Mouse (Mus musculus) liver, embryonic 14.5 days (tissue): Measurements from ENCODE around the gene Micu1. TPM values are rescaled to one million over a fixed set of nuclear protein-coding genes. Genes with fewer than 3 reads are reported as not detected.

Experiments
- ATAC-seq: fragments of 200-750 bp; cut with Nextera tagmentation; 2 replicates; pipeline ENCODE4 v1.8.0; 2017; ENCODE audit warnings: moderate number of reproducible peaks, mild to moderate bottlenecking, moderate library complexity; ENCODE audit not compliant: insufficient read depth
- DNase-seq, 3 experiments: peaks; one replicate each; pipeline ENCODE4 v3.0.0-alpha.2; 2012 to 2013; ENCODE audit warnings: low read depth in 3 of 3, low spot score in 3 of 3
- H3K27ac ChIP-seq: fragments of 300-500 bp; sonication (generic); 2 replicates; pipeline ENCODE4 v1.5.1; 2014; ENCODE audit warnings: moderate library complexity, mild to moderate bottlenecking, control low read depth, inconsistent platforms
- H3K27me3 ChIP-seq: fragments of 300-500 bp; sonication (generic); 2 replicates; pipeline ENCODE4 v1.6.1; 2014; ENCODE audit warnings: mild to moderate bottlenecking, low read length, moderate library complexity; ENCODE audit not compliant: control insufficient read depth, insufficient read depth
- H3K36me3 ChIP-seq: fragments of 300-500 bp; sonication (generic); replicated peaks from 2 replicates; pipeline ENCODE4 v1.6.1; 2014; ENCODE audit warnings: low read depth; ENCODE audit not compliant: control insufficient read depth, insufficient read depth
- H3K4me1 ChIP-seq, 2 experiments: fragments of 200-500 bp in 1 of 2; fragments of 300-500 bp in 1 of 2; sonication (generic) in 1 of 2; replicated peaks; 2 replicates each; pipeline ENCODE4 v1.6.1; 2012 to 2014; ENCODE audit warnings: antibody characterized with exemption in 1 of 2, inconsistent platforms in 1 of 2, low read length in 1 of 2; ENCODE audit not compliant: control insufficient read depth in 2 of 2, insufficient read depth in 2 of 2
- H3K4me2 ChIP-seq: fragments of 300-500 bp; sonication (generic); 2 replicates; pipeline ENCODE4 v1.6.1; 2014; ENCODE audit warnings: low read depth, mild to moderate bottlenecking, control low read depth, moderate library complexity
- H3K4me3 ChIP-seq, 2 experiments: fragments of 200-500 bp in 1 of 2; fragments of 300-500 bp in 1 of 2; sonication (generic) in 1 of 2; 2 replicates each; pipeline ENCODE4 v1.5.1; 2012 to 2014; ENCODE audit warnings: low read depth in 2 of 2, low read length in 2 of 2, mild to moderate bottlenecking in 2 of 2, control low read depth in 1 of 2, inconsistent platforms in 1 of 2, moderate library complexity in 1 of 2; ENCODE audit not compliant: insufficient read depth in 1 of 2
- H3K9ac ChIP-seq: fragments of 300-500 bp; sonication (generic); replicated peaks from 2 replicates; pipeline ENCODE4 v1.6.1; 2014; ENCODE audit warnings: mild to moderate bottlenecking, control low read depth, moderate library complexity
- H3K9me3 ChIP-seq: fragments of 300-500 bp; sonication (generic); 2 replicates; pipeline ENCODE4 v1.6.1; 2016; ENCODE audit warnings: low read length, mixed read lengths; ENCODE audit not compliant: control insufficient read depth
- CTCF ChIP-seq: IDR thresholded peaks from 2 replicates; pipeline ENCODE4 v1.5.1; 2016; ENCODE audit warnings: antibody characterized with exemption, low read depth, control low read depth
- EP300 ChIP-seq: IDR thresholded peaks from 2 replicates; pipeline ENCODE4 v1.6.1; 2016; ENCODE audit warnings: antibody characterized with exemption, low read depth
- WGBS: fragments of 180-500 bp; shearing (Covaris S2); extraction: QIAGEN DNeasy Blood & Tissue Kit; methylation state at CpG from one replicate; pipeline ENCODE4 v1.1.7; 2014; ENCODE audit not compliant: insufficient replicate concordance; 5-methylcytosine and 5-hydroxymethylcytosine counted together
- polyA plus RNA-seq, 2 experiments: library from polyadenylated mRNA; depleted of rRNA in 1 of 2; stranded (reverse) in 1 of 2; unstranded in 1 of 2; fragments of >200 nt; fragmentation: Nextera tagmentation in 1 of 2; extraction: Ambion mirVana in 1 of 2; gene quantifications; 2 replicates each; pipeline versions ENCODE4 v1.2.1 to v1.2.3; 2012 to 2014

Micu1 gene
- polyA plus RNA-seq, 2 experiments = 27.1 to 28.2 TPM

GRCm38 (mm10) chr10:59703060-59703760, 933 bp downstream of the Micu1 start:
- no peaks in the 10 kb centered on the region for H3K27me3 ChIP-seq
- no peaks in the 10 kb centered on the region for H3K36me3 ChIP-seq
- no peak for TF ChIP-seq EP300
- no peak for TF ChIP-seq CTCF
- 15% methylated on average over 15 of the region's 15 CpGs for WGBS
- H3K9ac ChIP-seq = peak overlapping the region; percentile 80
- ATAC-seq = 0 out of 2 replicates have a peak, but pooled peaks have one; percentile 14
- H3K27ac ChIP-seq = peak overlapping the region; percentile 58
- DNase-seq = peak in 1 of 3 experiments; percentile 20
- no peaks in the 10 kb centered on the region for H3K9me3 ChIP-seq
- peak overlapping the region; percentile 66 for H3K4me2 ChIP-seq
- H3K4me3 ChIP-seq = peak overlapping the region; percentile 87 to 93
- H3K4me1 ChIP-seq = peaks cover 18 to 19% of the 10 kb centered on the region in 2 experiments

GRCm38 (mm10) chr10:59706991-59707546, 4.8 kb downstream of the Micu1 start:
- H3K9ac ChIP-seq = no peak overlapping the region
- H3K27me3 ChIP-seq = no peaks in the 10 kb centered on the region
- TF ChIP-seq CTCF (no peak), EP300 (no peak)
- no peak for ATAC-seq
- H3K4me2 ChIP-seq = no peak overlapping the region
- DNase-seq = no peak
- no peak overlapping the region for H3K27ac ChIP-seq
- H3K4me1 ChIP-seq = peaks cover 13 to 14% of the 10 kb centered on the region in 2 experiments
- 62% methylated on average over 6 of the region's 6 CpGs for WGBS
- no peaks in the 10 kb centered on the region for H3K9me3 ChIP-seq
- no peaks in the 10 kb centered on the region; the same call in 1 of the 2 replicates for H3K36me3 ChIP-seq
- H3K4me3 ChIP-seq = no peak overlapping the region

- ATAC-seq = no peak
- TF ChIP-seq EP300 = no peak
- TF ChIP-seq CTCF = no peak
- Histone ChIP-seq H3K27ac (no peak overlapping the region), H3K36me3 (no peaks in the 10 kb centered on the region; the same call in 1 of the 2 replicates), H3K4me1 (peaks cover 12 to 14% of the 10 kb centered on the region in 2 experiments), H3K9me3 (no peaks in the 10 kb centered on the region), H3K9ac (no peak overlapping the region), H3K27me3 (no peaks in the 10 kb centered on the region), H3K4me3 (no peak overlapping the region), H3K4me2 (no peak overlapping the region)
- peak in 1 of 3 experiments; percentile 17 for DNase-seq
- WGBS = 42% methylated on average over 2 of the region's 2 CpGs
Observed at GRCm38 (mm10) chr10:59707595-59707994, 5.3 kb downstream of the Micu1 start.

GRCm38 (mm10) chr10:59709281-59709680, 7.0 kb downstream of the Micu1 start:
- ATAC-seq = no peak
- WGBS = 91% methylated on average over 7 of the region's 7 CpGs

GRCm38 (mm10) chr10:59710246-59710645, 8.0 kb downstream of the Micu1 start:
- Histone ChIP-seq H3K4me2 (no peak overlapping the region), H3K27me3 (no peaks in the 10 kb centered on the region), H3K27ac (no peak overlapping the region), H3K9me3 (no peaks in the 10 kb centered on the region), H3K4me1 (peaks cover 7% of the 10 kb centered on the region in 2 experiments; a peak in 3 of 4 replicates), H3K9ac (no peak overlapping the region), H3K36me3 (no peaks in the 10 kb centered on the region; the same call in 1 of the 2 replicates), H3K4me3 (no peak overlapping the region)
- DNase-seq (peak in 1 of 3 experiments; percentile 27), ATAC-seq (no peak)
- 91% methylated on average over 1 of the region's 1 CpGs for WGBS
- TF ChIP-seq CTCF (peak; percentile 74), EP300 (no peak)

More at GRCm38 (mm10) chr10:59709281-59709680, 7.0 kb downstream of the Micu1 start:
- H3K27ac ChIP-seq = no peak overlapping the region
- H3K9ac ChIP-seq = no peak overlapping the region
- no peaks in the 10 kb centered on the region for H3K9me3 ChIP-seq
- H3K36me3 ChIP-seq = no peaks in the 10 kb centered on the region; the same call in 1 of the 2 replicates
- no peak overlapping the region for H3K4me3 ChIP-seq
- H3K27me3 ChIP-seq = no peaks in the 10 kb centered on the region
- H3K4me1 ChIP-seq = peaks cover 4 to 7% of the 10 kb centered on the region in 2 experiments; a peak in 3 of 4 replicates
- no peak overlapping the region for H3K4me2 ChIP-seq
- DNase-seq = no peak
- TF ChIP-seq CTCF (no peak), EP300 (no peak)
